Mouse (Mus musculus) hindbrain, embryonic 14.5 days (tissue): ENCODE measurements around the gene Tst. TPM values are rescaled to one million over a fixed set of nuclear protein-coding genes. Genes with fewer than 3 reads are reported as not detected.

ENCODE experiments used
- ATAC-seq: fragments of 200-750 bp; cut with Nextera tagmentation; 2 replicates; pipeline ENCODE4 v1.8.0; 2017; ENCODE audit warnings: moderate number of reproducible peaks, mild to moderate bottlenecking, moderate TSS enrichment, moderate library complexity; ENCODE audit not compliant: low FRiP score
- DNase-seq: peaks from one replicate; pipeline ENCODE4 v3.0.0-alpha.2; 2015; ENCODE audit warnings: low spot score
- H3K27ac ChIP-seq: fragments of 300-500 bp; sonication (generic); 2 replicates; pipeline ENCODE4 v1.5.1; 2014; ENCODE audit warnings: mild to moderate bottlenecking, moderate library complexity
- H3K27me3 ChIP-seq: fragments of 300-500 bp; sonication (generic); 2 replicates; pipeline ENCODE4 v1.6.1; 2014; ENCODE audit warnings: mild to moderate bottlenecking, low read length, mixed read lengths; ENCODE audit not compliant: control insufficient read depth, insufficient read depth
- H3K36me3 ChIP-seq: fragments of 300-500 bp; sonication (generic); replicated peaks from 2 replicates; pipeline ENCODE4 v1.6.1; 2014; ENCODE audit not compliant: control insufficient read depth, insufficient read depth
- H3K4me1 ChIP-seq: fragments of 300-500 bp; sonication (generic); replicated peaks from 2 replicates; pipeline ENCODE4 v1.6.1; 2014; ENCODE audit warnings: antibody characterized with exemption, low read length, mixed read lengths; ENCODE audit not compliant: control insufficient read depth, insufficient read depth
- H3K4me2 ChIP-seq: fragments of 300-500 bp; sonication (generic); replicated peaks from 2 replicates; pipeline ENCODE4 v1.6.1; 2014; ENCODE audit warnings: mild to moderate bottlenecking, moderate library complexity
- H3K4me3 ChIP-seq: fragments of 300-500 bp; sonication (generic); replicated peaks from 2 replicates; pipeline ENCODE4 v1.5.1; 2014; ENCODE audit warnings: mild to moderate bottlenecking, low read length
- H3K9ac ChIP-seq: fragments of 300-500 bp; sonication (generic); 2 replicates; pipeline ENCODE4 v1.6.1; 2014
- H3K9me3 ChIP-seq: fragments of 300-500 bp; sonication (generic); 2 replicates; pipeline ENCODE4 v1.6.1; 2016; ENCODE audit warnings: low read length; ENCODE audit not compliant: control insufficient read depth
- WGBS: fragments of 180-500 bp; shearing (Covaris S2); extraction: QIAGEN DNeasy Blood & Tissue Kit; methylation state at CpG from one replicate; pipeline ENCODE4 v1.1.7; 2014; 5-methylcytosine and 5-hydroxymethylcytosine counted together
- polyA plus RNA-seq: library from polyadenylated mRNA; unstranded; fragments of >200 nt; fragmentation: Nextera tagmentation; extraction: Ambion mirVana; gene quantifications from 2 replicates; pipeline ENCODE4 v1.2.1, GENCODE M21; 2014

Tst gene
- polyA plus RNA-seq, 1 experiment from 2014 or later = 21.4 TPM

DNA sequence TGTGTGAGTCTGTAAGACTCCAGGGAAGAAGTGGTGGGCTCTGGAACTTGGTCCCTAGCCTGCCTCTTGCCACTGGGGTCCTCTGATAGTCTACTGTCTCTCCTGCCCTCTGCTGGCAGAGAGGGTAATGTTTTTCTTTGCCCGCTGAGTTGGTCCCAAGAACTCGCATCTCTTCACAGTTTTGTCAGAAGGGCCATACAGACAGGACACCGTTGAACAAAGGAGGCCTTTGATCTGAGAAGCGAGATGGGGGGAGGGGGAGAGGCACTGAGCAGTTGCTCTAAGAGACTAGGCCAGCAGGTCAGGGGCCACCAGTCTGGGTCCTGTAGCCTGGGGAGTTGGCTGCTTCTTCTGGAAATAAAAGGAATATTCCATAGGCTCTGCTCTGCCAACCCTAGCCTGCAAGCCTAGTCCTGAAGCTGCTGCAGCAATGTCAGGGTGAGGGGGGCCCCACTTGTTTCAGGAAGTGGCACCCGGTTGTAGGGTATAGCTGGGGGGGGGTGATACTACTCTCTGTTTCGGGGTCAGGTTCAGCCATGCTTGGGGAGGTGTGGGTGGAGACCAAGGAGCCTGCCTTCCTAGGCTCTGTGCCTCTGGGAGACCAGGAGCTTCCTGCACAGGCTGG lies 29.3 kb upstream of the Tst start:
- H3K27ac ChIP-seq = no peak overlapping the region
- DNase-seq = peak; percentile 59
- H3K36me3 ChIP-seq = peaks cover 42% of the 10 kb centered on the region
- no peak overlapping the region for H3K4me3 ChIP-seq
- H3K9ac ChIP-seq = no peak overlapping the region
- 25% methylated on average over 6 of the region's 6 CpGs for WGBS
- no peak for ATAC-seq
- peaks cover 17% of the 10 kb centered on the region; the same call in 1 of the 2 replicates for H3K4me1 ChIP-seq
- no peak overlapping the region for H3K4me2 ChIP-seq
- H3K9me3 ChIP-seq = no peaks in the 10 kb centered on the region
- no peaks in the 10 kb centered on the region for H3K27me3 ChIP-seq

DNA sequence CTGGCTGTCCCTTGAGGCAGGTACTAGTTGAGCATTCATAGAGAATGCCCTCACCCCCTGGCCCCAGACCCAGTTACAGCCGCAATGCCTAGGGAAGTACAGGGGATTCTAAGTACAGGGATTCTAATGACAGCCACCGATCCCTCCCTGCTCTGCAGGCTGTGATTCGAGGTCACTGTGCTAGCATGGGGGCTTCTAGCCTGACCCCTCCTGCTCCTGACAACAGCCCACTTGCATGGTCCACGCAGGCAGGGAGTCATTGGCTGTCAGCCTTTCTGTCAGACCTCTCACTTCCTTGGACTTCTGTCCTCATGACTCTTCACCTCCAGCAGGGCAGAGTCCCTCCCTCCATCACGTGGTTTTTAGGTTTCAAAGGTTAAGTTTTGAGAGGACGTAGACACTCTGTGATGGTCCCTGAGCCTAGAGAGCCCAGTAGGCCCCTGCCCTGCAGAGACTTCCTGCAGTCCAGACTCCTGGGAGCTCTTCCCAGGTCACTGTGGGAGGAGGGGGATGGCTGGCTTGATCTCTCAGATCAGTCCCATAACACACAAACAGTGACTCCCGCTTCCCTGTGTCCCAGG lies 25.9 kb upstream of the Tst start:
- H3K27me3 ChIP-seq = no peaks in the 10 kb centered on the region
- no peak overlapping the region for H3K27ac ChIP-seq
- H3K4me2 ChIP-seq = no peak overlapping the region
- 83% methylated on average over 7 of the region's 7 CpGs for WGBS
- peaks cover 23% of the 10 kb centered on the region; the same call in 1 of the 2 replicates for H3K4me1 ChIP-seq
- H3K9me3 ChIP-seq = no peaks in the 10 kb centered on the region
- no peak overlapping the region for H3K9ac ChIP-seq
- H3K4me3 ChIP-seq = no peak overlapping the region
- H3K36me3 ChIP-seq = peaks cover 42% of the 10 kb centered on the region
- ATAC-seq = no peak
- DNase-seq = no peak

DNA sequence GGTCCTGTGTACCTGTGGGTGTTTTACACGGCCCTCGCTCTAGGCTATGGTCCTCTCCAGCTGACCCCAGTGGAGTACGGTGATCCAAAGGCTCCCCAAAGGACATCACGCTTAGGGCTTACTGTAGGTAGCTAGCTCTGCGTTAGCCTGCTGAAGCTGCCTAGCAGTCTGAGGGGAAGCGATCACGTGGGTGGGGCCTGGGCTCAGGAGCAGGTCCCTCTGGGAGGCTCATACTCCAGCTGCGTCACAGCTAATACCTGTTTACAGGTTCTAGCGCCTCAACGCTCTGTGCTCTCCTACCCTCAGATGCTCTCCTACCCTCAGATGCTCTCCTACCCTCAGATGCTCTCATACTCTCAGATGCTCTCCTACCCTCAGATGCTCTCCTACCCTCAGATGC lies 25.2 kb upstream of the Tst start:
- H3K4me1 ChIP-seq = peaks cover 16% of the 10 kb centered on the region; the same call in 1 of the 2 replicates
- DNase-seq (no peak), ATAC-seq (no peak)
- H3K9me3 ChIP-seq = no peaks in the 10 kb centered on the region
- H3K9ac ChIP-seq = no peak overlapping the region
- no peak overlapping the region for H3K27ac ChIP-seq
- WGBS = 85% methylated on average over 10 of the region's 10 CpGs
- H3K27me3 ChIP-seq = no peaks in the 10 kb centered on the region
- peaks cover 35% of the 10 kb centered on the region for H3K36me3 ChIP-seq
- no peak overlapping the region for H3K4me2 ChIP-seq
- no peak overlapping the region for H3K4me3 ChIP-seq

DNA sequence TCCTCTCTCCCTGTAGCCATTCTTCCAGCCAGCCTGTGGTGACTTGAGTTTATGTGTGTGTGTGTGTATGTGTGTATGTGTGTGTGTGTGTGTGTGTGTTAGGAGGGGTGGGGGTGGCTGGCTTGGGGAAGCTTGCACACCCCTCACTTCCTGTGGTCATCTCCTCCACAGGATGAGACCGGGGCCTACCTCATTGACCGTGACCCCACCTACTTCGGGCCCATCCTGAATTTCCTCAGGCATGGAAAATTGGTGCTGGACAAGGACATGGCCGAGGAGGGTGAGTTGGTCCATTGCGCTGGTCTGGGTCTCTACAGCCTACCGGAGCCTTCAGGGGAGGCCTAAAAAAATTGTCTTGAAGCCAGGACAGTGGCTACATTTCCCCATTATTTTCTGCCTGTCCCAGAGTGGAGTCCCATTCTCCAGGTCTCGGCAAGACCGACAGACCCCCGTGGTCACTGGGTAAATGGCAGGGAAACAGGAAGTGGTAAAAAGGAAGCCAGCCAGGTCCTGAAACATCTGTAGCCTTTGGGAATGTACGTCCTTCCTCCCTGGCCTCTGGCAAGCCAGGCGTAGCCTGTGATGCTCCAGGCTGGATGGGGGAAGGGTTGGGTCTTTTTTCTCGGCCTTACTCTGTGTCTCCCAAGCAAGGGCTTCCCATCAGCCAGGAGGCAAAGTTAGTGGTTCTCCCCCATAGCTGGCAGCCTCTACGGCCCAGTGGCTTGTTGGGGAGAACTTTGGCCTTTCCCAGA lies 24.3 kb upstream of the Tst start:
- Histone ChIP-seq H3K9ac (no peak overlapping the region), H3K36me3 (peaks cover 30% of the 10 kb centered on the region), H3K9me3 (no peaks in the 10 kb centered on the region), H3K27me3 (no peaks in the 10 kb centered on the region), H3K4me2 (peak overlapping the region; percentile 95), H3K4me3 (peak overlapping the region; percentile 96; the same call in 1 of the 2 replicates), H3K4me1 (peaks cover 16% of the 10 kb centered on the region; the same call in 1 of the 2 replicates), H3K27ac (peak overlapping the region; percentile 82)
- ATAC-seq (no peak), DNase-seq (no peak)
- 83% methylated on average over 13 of the region's 13 CpGs for WGBS

DNA sequence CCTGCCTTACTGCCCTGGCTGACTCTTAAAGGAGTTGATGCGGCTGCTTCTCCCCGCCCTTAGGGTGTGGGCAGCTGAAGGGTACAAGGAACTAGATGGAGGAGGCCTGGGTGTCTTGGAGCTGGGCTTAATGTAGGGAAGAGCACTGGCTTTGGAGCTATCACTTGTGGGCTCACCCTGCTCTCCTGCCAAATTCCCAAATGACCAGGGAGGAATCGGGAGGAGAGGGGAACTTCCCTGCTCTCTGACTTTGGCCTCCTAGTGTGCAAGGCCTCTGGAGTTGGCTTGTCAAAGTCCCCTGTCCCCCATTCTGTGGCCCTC lies 23.4 kb upstream of the Tst start:
- no peak for ATAC-seq
- no peaks in the 10 kb centered on the region for H3K27me3 ChIP-seq

DNA sequence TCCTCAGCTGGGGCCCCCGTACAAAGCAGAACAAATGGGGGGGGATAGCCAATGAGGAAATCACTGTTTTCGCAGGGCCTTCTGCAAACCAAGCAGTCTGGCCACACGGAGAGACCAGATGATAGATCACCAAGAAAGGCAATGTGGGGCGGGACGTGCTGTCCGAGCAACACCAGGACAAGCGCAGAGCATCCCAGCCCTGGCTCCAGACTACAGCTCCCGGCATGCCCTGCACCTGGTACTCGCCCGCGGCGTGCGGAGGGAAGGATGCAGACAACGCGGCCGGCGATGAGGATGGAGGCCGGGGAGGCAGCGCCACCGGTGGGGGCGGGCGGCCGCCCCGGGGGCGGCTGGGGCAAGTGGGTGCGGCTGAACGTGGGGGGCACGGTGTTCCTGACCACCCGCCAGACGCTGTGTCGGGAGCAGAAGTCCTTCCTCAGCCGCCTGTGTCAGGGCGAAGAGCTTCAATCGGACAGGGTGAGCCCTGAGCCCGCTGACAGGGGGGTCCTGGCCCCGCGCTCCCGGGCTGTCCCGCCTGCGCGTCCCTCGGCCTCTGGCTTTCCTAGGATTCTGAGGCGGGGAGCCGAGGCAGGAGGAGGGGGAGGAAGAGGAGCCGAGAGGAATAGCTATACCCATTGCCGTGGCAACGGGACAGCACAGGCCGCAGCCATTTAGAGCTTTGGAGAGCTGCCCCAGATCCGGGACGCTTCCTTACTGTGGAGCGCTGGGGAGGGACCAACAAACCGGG lies 22.9 kb upstream of the Tst start, which contains the start of gene Kctd17:
Gene Kctd17, plus strand, starts transcription at position 174 of the 748 bp plus-strand sequence.
- 1% methylated on average over 43 of the region's 52 CpGs for WGBS
- DNase-seq = peak; percentile 80
- H3K36me3 ChIP-seq = peaks cover 19% of the 10 kb centered on the region
- ATAC-seq = peak; percentile 88
- H3K27me3 ChIP-seq = no peaks in the 10 kb centered on the region
- no peaks in the 10 kb centered on the region for H3K9me3 ChIP-seq
- H3K4me3 ChIP-seq = peak within 1 kb of the TSS; percentile 96
- peak within 1 kb of the TSS; percentile 94 for H3K9ac ChIP-seq
- peak within 1 kb of the TSS; percentile 95 for H3K4me2 ChIP-seq
- peaks cover 16% of the 10 kb centered on the region; the same call in 1 of the 2 replicates for H3K4me1 ChIP-seq
- peak within 1 kb of the TSS; percentile 82 for H3K27ac ChIP-seq

More for the DNA sequence above, 23.4 kb upstream of the Tst start:
- no peak for DNase-seq
- H3K36me3 ChIP-seq = peaks cover 24% of the 10 kb centered on the region
- peak overlapping the region; percentile 95 for H3K4me2 ChIP-seq
- peaks cover 16% of the 10 kb centered on the region; the same call in 1 of the 2 replicates for H3K4me1 ChIP-seq
- peak overlapping the region; percentile 96 for H3K4me3 ChIP-seq
- WGBS = 0% methylated on average over 3 of the region's 3 CpGs
- H3K27ac ChIP-seq = peak overlapping the region; percentile 82
- H3K9ac ChIP-seq = peak overlapping the region; percentile 94
- H3K9me3 ChIP-seq = no peaks in the 10 kb centered on the region

DNA sequence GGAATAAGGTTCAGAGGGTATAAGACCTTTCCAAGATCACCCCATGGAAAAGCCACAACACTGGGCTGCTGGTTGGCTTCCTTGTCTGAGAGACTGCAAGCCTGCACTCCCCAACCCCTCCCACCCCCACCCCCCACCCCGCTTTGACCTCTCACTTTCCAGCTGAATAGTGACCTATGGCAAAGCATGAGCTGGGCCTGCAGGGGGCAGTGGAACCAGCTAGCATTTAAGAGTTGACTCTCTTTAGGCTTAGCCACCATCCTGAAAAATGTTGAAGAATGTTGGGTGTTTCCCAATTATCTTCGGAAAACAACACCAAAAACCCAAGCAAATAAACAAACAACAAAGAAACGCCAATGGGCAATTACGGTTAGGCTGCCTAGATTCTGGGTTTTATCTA lies 19.5 kb upstream of the Tst start:
- H3K27me3 ChIP-seq = no peaks in the 10 kb centered on the region
- no peak for ATAC-seq
- WGBS = 64% methylated on average over 4 of the region's 4 CpGs

DNA sequence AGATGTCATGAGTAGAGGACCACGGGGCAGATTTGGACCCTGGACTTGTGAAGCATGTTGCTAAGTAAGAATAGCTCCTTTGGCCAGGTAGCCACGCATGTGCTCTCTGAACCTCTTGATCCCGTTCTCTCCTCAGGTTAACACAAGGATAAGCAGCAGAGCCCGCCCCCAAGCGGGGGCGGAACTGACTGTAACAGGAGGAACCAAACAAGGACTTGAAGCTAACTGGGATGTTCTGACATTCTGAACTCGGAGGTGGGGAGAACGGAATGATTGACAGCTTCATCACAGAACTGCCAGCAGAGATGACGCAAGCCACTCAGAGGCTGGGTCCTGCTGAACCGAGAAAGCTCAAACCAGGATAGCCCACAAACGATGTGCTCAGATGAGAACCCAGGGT lies 18.8 kb upstream of the Tst start:
- no peak for DNase-seq
- Histone ChIP-seq H3K4me3 (no peak overlapping the region), H3K4me2 (no peak overlapping the region), H3K36me3 (no peaks in the 10 kb centered on the region), H3K27ac (no peak overlapping the region), H3K4me1 (peaks cover 8% of the 10 kb centered on the region; the same call in 1 of the 2 replicates), H3K27me3 (no peaks in the 10 kb centered on the region), H3K9me3 (no peaks in the 10 kb centered on the region), H3K9ac (no peak overlapping the region)
- WGBS = 27% methylated on average over 11 of the region's 11 CpGs
- no peak for ATAC-seq

More for the DNA sequence above, 19.5 kb upstream of the Tst start:
- Histone ChIP-seq H3K4me1 (peaks cover 16% of the 10 kb centered on the region; the same call in 1 of the 2 replicates), H3K9me3 (no peaks in the 10 kb centered on the region), H3K4me3 (no peak overlapping the region), H3K4me2 (no peak overlapping the region), H3K36me3 (no peaks in the 10 kb centered on the region), H3K27ac (no peak overlapping the region), H3K9ac (no peak overlapping the region)
- DNase-seq = no peak
